Mouse (Mus musculus) liver, adult 2 months (tissue): ENCODE measurements around the gene Sema6d. TPM values are rescaled to one million over a fixed set of nuclear protein-coding genes. Genes with fewer than 3 reads are reported as not detected.

ENCODE experiments used
- DNase-seq: peaks from one replicate; pipeline ENCODE4 v3.0.0-alpha.2; 2011; ENCODE audit warnings: low read depth, low spot score; ENCODE audit errors: extremely low read depth
- H3K27ac ChIP-seq: fragments of 200-500 bp; replicated peaks from 2 replicates; pipeline ENCODE4 v1.5.1; 2012; ENCODE audit warnings: low read depth, mild to moderate bottlenecking, control low read depth, inconsistent platforms, low read length; ENCODE audit not compliant: insufficient read depth
- H3K27me3 ChIP-seq: fragments of 200-500 bp; 2 replicates; pipeline ENCODE4 v1.6.1; 2012; ENCODE audit warnings: mild to moderate bottlenecking, moderate library complexity, low read length, inconsistent platforms; ENCODE audit not compliant: control insufficient read depth, insufficient read depth
- H3K36me3 ChIP-seq: fragments of 200-500 bp; 2 replicates; pipeline ENCODE4 v1.6.1; 2012; ENCODE audit warnings: low read length, inconsistent platforms; ENCODE audit not compliant: control insufficient read depth, insufficient read depth
- H3K4me1 ChIP-seq: fragments of 200-500 bp; 2 replicates; pipeline ENCODE4 v1.6.1; 2011; ENCODE audit warnings: low read length; ENCODE audit not compliant: control insufficient read depth, insufficient read depth
- H3K4me3 ChIP-seq: fragments of 200-500 bp; 2 replicates; pipeline ENCODE4 v1.5.1; 2011; ENCODE audit warnings: low read depth, mild to moderate bottlenecking, control low read depth, low read length, moderate library complexity; ENCODE audit not compliant: insufficient read depth
- H3K79me2 ChIP-seq: fragments of 200-500 bp; 2 replicates; pipeline ENCODE4 v1.6.1; 2012; ENCODE audit warnings: inconsistent platforms, mild to moderate bottlenecking, low read length, moderate library complexity; ENCODE audit not compliant: control insufficient read depth, insufficient read depth
- H3K9ac ChIP-seq: fragments of 200-500 bp; 2 replicates; pipeline ENCODE4 v1.6.1; 2012; ENCODE audit warnings: low read depth, mild to moderate bottlenecking, control low read depth, inconsistent platforms, low read length
- CTCF ChIP-seq: fragments of 200-500 bp; IDR thresholded peaks from 2 replicates; pipeline ENCODE4 v1.5.1; 2011; ENCODE audit warnings: low read depth, low read length, control low read depth
- POLR2A ChIP-seq: fragments of 200-500 bp; IDR thresholded peaks from 2 replicates; pipeline ENCODE4 v1.6.1; 2011; ENCODE audit warnings: low read length, control low read depth; ENCODE audit not compliant: insufficient read depth; ENCODE audit errors: extremely low read depth
- whole genome bisulfite sequencing: fragments of 180-500 bp; shearing (Covaris S2); methylation state at CpG from one replicate; pipeline ENCODE4 v1.1.7; 2018; 5-methylcytosine and 5-hydroxymethylcytosine counted together
- polyA plus RNA-seq: library from polyadenylated mRNA; depleted of rRNA; stranded (reverse); fragments of >200 nt; gene quantifications from 2 replicates; pipeline ENCODE4 v1.2.3, GENCODE M21; 2012
- total RNA-seq: library from RNA; depleted of rRNA; stranded (reverse); fragments of >200 nt; gene quantifications from 2 replicates; pipeline ENCODE4 v1.2.3, GENCODE M21; 2014

Sema6d gene
- total and polyA plus RNA-seq, 2 experiments: 3.9 to 8.5 TPM

- 51% methylated on average over 2 of the region's 2 CpGs for WGBS
- Histone ChIP-seq H3K4me1 (no peaks in the 10 kb centered on the region), H3K27me3 (no peaks in the 10 kb centered on the region), H3K9ac (no peak overlapping the region), H3K79me2 (no peaks in the 10 kb centered on the region), H3K4me3 (no peak overlapping the region), H3K27ac (no peak overlapping the region), H3K36me3 (no peaks in the 10 kb centered on the region)
- DNase-seq: no peak
- TF ChIP-seq POLR2A (no peak), CTCF (no peak)
These were observed 118.5 kb downstream of the Sema6d start for GRCm38 (mm10) chr2:124208251-124208650.

DNA sequence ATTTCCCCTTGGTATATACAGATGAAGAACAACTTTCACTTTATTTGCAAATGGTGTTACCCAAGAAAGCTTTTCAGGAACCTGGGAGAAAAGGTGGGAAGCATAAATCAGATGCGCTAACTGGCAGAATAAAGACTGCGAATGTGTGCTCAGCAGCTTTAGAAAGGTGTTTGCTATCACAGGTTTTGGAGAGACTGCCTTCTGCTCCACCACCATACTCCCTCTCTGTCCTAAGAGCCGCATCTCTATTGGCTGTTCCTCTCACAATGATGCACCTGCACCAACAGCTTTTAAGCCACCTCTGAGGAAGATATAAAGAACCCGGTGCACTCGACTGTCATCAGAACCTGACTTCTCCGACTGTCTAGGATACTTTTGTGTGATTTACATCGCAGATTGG lies 133.8 kb downstream of the Sema6d start:
- DNase-seq: no peak
- WGBS: 67% methylated on average over 7 of the region's 7 CpGs
- TF ChIP-seq CTCF (no peak), POLR2A (no peak)

GRCm38 (mm10) chr2:124224328-124224727 lies 134.6 kb downstream of the Sema6d start:
- no peak for TF ChIP-seq CTCF
- TF ChIP-seq POLR2A: no peak
- Histone ChIP-seq H3K79me2 (no peaks in the 10 kb centered on the region), H3K4me1 (no peaks in the 10 kb centered on the region), H3K36me3 (no peaks in the 10 kb centered on the region), H3K9ac (no peak overlapping the region), H3K27me3 (no peaks in the 10 kb centered on the region), H3K4me3 (no peak overlapping the region), H3K27ac (no peak overlapping the region)
- DNase-seq: no peak
- 77% methylated on average over 2 of the region's 2 CpGs for WGBS

More for the DNA sequence above, 133.8 kb downstream of the Sema6d start:
- no peaks in the 10 kb centered on the region for H3K27me3 ChIP-seq
- H3K27ac ChIP-seq: no peak overlapping the region
- H3K36me3 ChIP-seq: no peaks in the 10 kb centered on the region
- no peaks in the 10 kb centered on the region for H3K4me1 ChIP-seq
- no peak overlapping the region for H3K4me3 ChIP-seq
- no peaks in the 10 kb centered on the region for H3K79me2 ChIP-seq
- no peak overlapping the region for H3K9ac ChIP-seq

- WGBS: 87% methylated on average over 9 of the region's 9 CpGs
- no peaks in the 10 kb centered on the region for H3K27me3 ChIP-seq
- TF ChIP-seq POLR2A: no peak
- TF ChIP-seq CTCF: no peak
- no peaks in the 10 kb centered on the region for H3K4me1 ChIP-seq
- no peak overlapping the region for H3K27ac ChIP-seq
- H3K36me3 ChIP-seq: no peaks in the 10 kb centered on the region
- H3K79me2 ChIP-seq: no peaks in the 10 kb centered on the region
- no peak for DNase-seq
- no peak overlapping the region for H3K9ac ChIP-seq
- H3K4me3 ChIP-seq: no peak overlapping the region
These were observed 145.0 kb downstream of the Sema6d start for GRCm38 (mm10) chr2:124234636-124235221.

GRCm38 (mm10) chr2:124235237-124236055 lies 145.7 kb downstream of the Sema6d start:
- no peaks in the 10 kb centered on the region for H3K36me3 ChIP-seq
- H3K9ac ChIP-seq: no peak overlapping the region
- no peak overlapping the region for H3K4me3 ChIP-seq
- no peak for DNase-seq
- no peaks in the 10 kb centered on the region for H3K79me2 ChIP-seq
- no peaks in the 10 kb centered on the region for H3K27me3 ChIP-seq
- WGBS: 66% methylated on average over 6 of the region's 6 CpGs
- no peaks in the 10 kb centered on the region for H3K4me1 ChIP-seq
- H3K27ac ChIP-seq: no peak overlapping the region
- TF ChIP-seq CTCF: no peak
- no peak for TF ChIP-seq POLR2A

GRCm38 (mm10) chr2:124236831-124237230 lies 147.1 kb downstream of the Sema6d start:
- Histone ChIP-seq H3K27me3 (no peaks in the 10 kb centered on the region), H3K9ac (no peak overlapping the region), H3K27ac (no peak overlapping the region), H3K4me1 (no peaks in the 10 kb centered on the region), H3K36me3 (no peaks in the 10 kb centered on the region), H3K79me2 (no peaks in the 10 kb centered on the region), H3K4me3 (no peak overlapping the region)
- DNase-seq: peak; percentile 9
- no peak for TF ChIP-seq POLR2A
- WGBS: 87% methylated on average over 1 of the region's 1 CpGs
